Mouse (Mus musculus) E14TG2a.4 (cell line): Measurements from ENCODE around the gene Wbp11.
"Not testable (repeated sequence)": the region's sequence is repeated elsewhere in the genome, so short reads cannot be mapped to it uniquely, and the experiment has no call there.

Experiments
- CTCF ChIP-seq: conservative IDR thresholded peaks from 2 replicates; pipeline ENCODE4 v1.5.1; 2014; ENCODE audit warnings: low read length
- NANOG ChIP-seq: IDR thresholded peaks from 2 replicates; pipeline ENCODE4 v1.6.1; 2014; ENCODE audit warnings: borderline replicate concordance, low read length, mixed read lengths
- POU5F1 ChIP-seq: IDR thresholded peaks from 2 replicates; pipeline ENCODE4 v1.6.1; 2014; ENCODE audit warnings: low read length, borderline replicate concordance

DNA sequence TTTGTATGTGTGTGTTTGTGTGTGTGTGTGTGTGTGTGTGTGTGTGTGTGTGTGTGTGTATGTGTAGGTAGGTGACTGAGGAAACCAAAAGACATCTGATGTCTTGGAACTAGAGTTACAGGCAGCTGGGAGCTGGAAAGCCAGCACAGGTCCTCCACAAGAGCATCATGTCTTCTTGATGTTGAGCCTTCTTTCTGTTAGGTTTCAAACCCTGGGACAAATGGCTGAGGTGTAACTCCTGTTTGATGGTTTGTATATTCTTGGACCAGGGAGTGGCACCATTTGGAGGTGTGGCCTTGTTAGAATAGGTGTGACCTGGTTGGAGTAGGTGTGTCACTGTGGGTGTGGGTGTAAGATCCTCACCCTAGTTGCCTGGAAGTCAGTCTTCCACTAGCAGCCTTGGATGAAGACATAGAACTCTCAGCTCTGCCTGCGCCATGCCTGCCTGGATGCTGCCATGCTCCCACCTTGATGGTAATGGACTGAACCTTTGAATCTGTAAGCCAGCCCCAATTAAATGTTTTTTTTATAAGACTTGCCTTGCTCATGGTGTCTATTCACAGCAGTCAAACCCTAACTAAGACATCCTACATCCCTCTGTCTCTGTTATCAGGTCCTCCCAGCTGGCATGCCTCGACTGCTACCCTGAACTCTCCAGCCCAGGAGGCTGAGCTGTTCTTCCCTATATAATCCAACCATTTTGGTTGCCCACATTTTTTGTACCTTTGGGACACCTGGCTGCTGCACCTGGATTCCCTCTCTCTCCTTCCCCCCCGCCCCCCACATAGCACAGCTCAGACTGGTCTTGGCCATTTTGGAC is 29.9 kb downstream of the Wbp11 start:
- not testable (repeated sequence) for TF ChIP-seq CTCF, NANOG, POU5F1
